Mouse (Mus musculus) forebrain, embryonic 14.5 days (tissue): Measurements from ENCODE around the gene Sema5a. TPM values are rescaled to one million over a fixed set of nuclear protein-coding genes. Genes with fewer than 3 reads are reported as not detected.

ENCODE experiments used
- ATAC-seq: fragments of 200-750 bp; cut with Nextera tagmentation; 2 replicates; pipeline ENCODE4 v1.8.0; 2017; ENCODE audit warnings: mild to moderate bottlenecking, moderate library complexity
- DNase-seq: peaks from one replicate; pipeline ENCODE4 v3.0.0-alpha.2; 2015; ENCODE audit warnings: low spot score
- H3K27ac ChIP-seq: fragments of 300-500 bp; sonication (generic); 2 replicates; pipeline ENCODE4 v1.5.1; 2014; ENCODE audit warnings: low read depth, mild to moderate bottlenecking, control low read depth, low read length, moderate library complexity
- H3K27me3 ChIP-seq: fragments of 300-500 bp; sonication (generic); replicated peaks from 2 replicates; pipeline ENCODE4 v1.6.1; 2014; ENCODE audit warnings: low read length, control low read depth, mixed read lengths; ENCODE audit not compliant: control insufficient read depth, insufficient read depth
- H3K36me3 ChIP-seq: fragments of 300-500 bp; sonication (generic); 2 replicates; pipeline ENCODE4 v1.6.1; 2014; ENCODE audit warnings: low read length, control low read depth; ENCODE audit not compliant: control insufficient read depth, insufficient read depth
- H3K4me1 ChIP-seq: fragments of 300-500 bp; sonication (generic); 2 replicates; pipeline ENCODE4 v1.6.1; 2014; ENCODE audit warnings: antibody characterized with exemption, low read length, control low read depth; ENCODE audit not compliant: control insufficient read depth, insufficient read depth
- H3K4me2 ChIP-seq: fragments of 300-500 bp; sonication (generic); 2 replicates; pipeline ENCODE4 v1.6.1; 2014; ENCODE audit warnings: mild to moderate bottlenecking, control low read depth, low read length
- H3K4me3 ChIP-seq: fragments of 300-500 bp; sonication (generic); 2 replicates; pipeline ENCODE4 v1.5.1; 2014; ENCODE audit warnings: low read depth, low read length, control low read depth
- H3K9ac ChIP-seq: fragments of 300-500 bp; sonication (generic); 2 replicates; pipeline ENCODE4 v1.6.1; 2014; ENCODE audit warnings: mild to moderate bottlenecking, low read length, control low read depth, moderate library complexity
- H3K9me3 ChIP-seq: fragments of 300-500 bp; sonication (generic); replicated peaks from 2 replicates; pipeline ENCODE4 v1.6.1; 2016; ENCODE audit warnings: low read length, control low read depth, mixed read lengths; ENCODE audit not compliant: control insufficient read depth
- whole genome bisulfite sequencing: fragments of 180-500 bp; shearing (Covaris S2); extraction: QIAGEN DNeasy Blood & Tissue Kit; methylation state at CpG from one replicate; pipeline ENCODE4 v1.1.7; 2014; 5-methylcytosine and 5-hydroxymethylcytosine counted together
- polyA plus RNA-seq: library from polyadenylated mRNA; unstranded; fragments of >200 nt; fragmentation: Nextera tagmentation; extraction: Ambion mirVana; gene quantifications from 2 replicates; pipeline ENCODE4 v1.2.1, GENCODE M21; 2014

Gene Sema5a
- polyA plus RNA-seq, 1 experiment from 2014 or later = 10.1 TPM

DNA sequence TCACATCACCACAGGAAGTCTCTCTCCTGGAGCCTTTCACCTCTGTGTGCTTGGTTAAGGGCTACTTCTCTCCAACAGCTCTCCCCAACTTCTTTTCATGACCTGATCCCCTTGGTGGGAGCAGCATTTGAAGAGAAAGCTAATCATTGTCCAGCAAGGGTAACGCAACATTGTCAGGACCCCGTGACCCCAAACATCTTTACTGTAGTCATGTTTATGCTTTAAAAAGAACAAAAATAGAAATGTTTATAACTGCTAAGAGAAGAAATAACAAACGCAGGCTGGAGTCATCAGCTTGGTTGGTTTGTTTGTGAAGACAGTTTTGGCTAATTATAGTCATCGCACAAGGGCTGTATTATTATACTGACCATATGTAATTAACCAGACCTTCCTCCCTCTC, 198.1 kb downstream of the Sema5a start:
- no peaks in the 10 kb centered on the region for H3K9me3 ChIP-seq

DNA sequence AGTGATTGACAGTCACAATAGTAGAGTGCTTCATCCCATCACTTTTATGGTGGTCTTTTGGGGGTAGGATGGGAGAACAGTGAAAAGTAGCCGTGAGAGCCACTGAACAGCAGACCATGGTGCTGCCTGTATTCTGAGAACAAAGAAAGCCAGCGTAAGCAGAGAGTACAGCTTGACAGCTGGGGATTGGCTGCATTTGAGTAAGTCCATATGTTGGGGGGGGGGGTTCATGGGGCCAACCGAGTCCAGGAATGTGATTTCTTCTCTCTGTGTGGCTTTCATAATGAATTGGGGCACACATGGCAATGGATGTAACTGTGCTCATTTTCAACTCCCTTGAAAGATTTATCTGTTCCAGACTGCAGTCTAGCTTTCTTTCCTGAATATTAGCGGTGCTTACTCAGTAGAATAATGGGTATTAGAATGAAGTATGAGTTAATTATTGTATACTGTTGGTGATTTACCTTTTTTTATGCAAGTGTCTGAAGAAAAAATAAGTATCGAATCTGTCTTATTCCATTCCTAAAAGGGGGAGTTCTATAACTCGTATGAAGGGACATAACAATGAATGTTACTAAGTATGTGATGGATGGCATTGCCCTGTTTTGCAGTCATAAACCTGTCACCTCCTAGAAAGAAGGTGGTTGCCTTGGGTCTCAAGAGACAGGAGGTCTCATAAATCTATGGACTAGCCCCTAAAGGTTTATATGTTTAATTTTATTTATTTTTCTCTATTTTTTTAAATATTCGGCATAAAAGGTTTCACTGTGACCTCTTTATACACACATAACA, 203.1 kb downstream of the Sema5a start:
- Histone ChIP-seq H3K27me3 (no peaks in the 10 kb centered on the region), H3K9ac (no peak overlapping the region), H3K27ac (no peak overlapping the region), H3K36me3 (no peaks in the 10 kb centered on the region), H3K4me3 (no peak overlapping the region), H3K4me2 (no peak overlapping the region), H3K9me3 (no peaks in the 10 kb centered on the region), H3K4me1 (no peaks in the 10 kb centered on the region)
- ATAC-seq (peak; percentile 62; the same call in 1 of the 2 replicates), DNase-seq (peak; percentile 35)
- 66% methylated on average over 7 of the region's 7 CpGs for WGBS

More for the DNA sequence above, 198.1 kb downstream of the Sema5a start:
- no peaks in the 10 kb centered on the region for H3K4me1 ChIP-seq
- H3K27me3 ChIP-seq = no peaks in the 10 kb centered on the region
- H3K9ac ChIP-seq = no peak overlapping the region
- 80% methylated on average over 4 of the region's 4 CpGs for WGBS
- H3K4me2 ChIP-seq = no peak overlapping the region
- no peak for ATAC-seq
- no peak for DNase-seq
- no peak overlapping the region for H3K4me3 ChIP-seq
- no peaks in the 10 kb centered on the region for H3K36me3 ChIP-seq
- no peak overlapping the region for H3K27ac ChIP-seq

DNA sequence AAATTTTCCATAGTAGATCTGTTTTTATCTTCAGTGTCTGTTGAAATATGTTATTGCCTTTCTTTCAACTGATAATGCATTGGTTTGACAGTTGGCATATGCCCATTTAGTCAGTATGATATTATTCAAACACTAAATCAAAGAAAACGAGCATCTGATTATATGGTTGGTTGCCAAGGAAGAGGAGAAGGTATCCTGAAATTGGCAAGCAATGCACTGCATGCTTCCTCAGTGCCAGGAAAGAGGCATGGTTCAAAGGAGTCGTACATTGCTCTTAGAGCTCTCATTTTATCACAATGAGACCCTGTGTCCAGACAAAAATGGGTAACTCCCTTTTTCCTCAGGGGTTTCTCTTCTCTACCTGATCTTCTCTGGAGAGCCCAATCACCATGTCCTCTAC, 214.4 kb downstream of the Sema5a start:
- 31% methylated on average over 2 of the region's 2 CpGs for WGBS
- ATAC-seq = peak; percentile 46; the same call in 1 of the 2 replicates
- Histone ChIP-seq H3K36me3 (no peaks in the 10 kb centered on the region), H3K4me1 (peaks cover 5% of the 10 kb centered on the region), H3K4me3 (no peak overlapping the region), H3K27ac (no peak overlapping the region), H3K27me3 (no peaks in the 10 kb centered on the region), H3K4me2 (no peak overlapping the region), H3K9me3 (no peaks in the 10 kb centered on the region), H3K9ac (no peak overlapping the region)
- DNase-seq = peak; percentile 66

DNA sequence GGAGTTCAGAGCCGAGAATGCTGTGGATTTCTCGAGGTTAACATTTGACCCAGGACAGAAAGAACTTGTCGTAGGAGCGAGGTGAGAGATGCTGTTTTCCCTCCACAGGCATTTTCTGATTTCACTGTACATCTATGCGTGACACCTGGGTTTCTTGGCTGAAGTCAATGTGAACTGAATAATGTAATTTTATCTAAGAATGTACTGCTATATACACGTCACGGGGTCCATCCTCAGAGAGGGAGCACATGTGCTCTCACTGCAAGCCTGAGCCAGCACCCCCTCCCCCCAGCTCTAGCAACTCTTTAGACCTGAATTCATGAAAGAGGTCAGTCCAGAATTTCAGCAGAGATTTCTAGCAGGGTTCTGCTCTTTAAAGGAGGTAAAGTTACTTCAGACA, 215.6 kb downstream of the Sema5a start:
- Histone ChIP-seq H3K9me3 (no peaks in the 10 kb centered on the region), H3K4me1 (peaks cover 5% of the 10 kb centered on the region), H3K9ac (no peak overlapping the region), H3K27me3 (no peaks in the 10 kb centered on the region), H3K4me2 (no peak overlapping the region), H3K27ac (no peak overlapping the region), H3K4me3 (no peak overlapping the region), H3K36me3 (no peaks in the 10 kb centered on the region)
- DNase-seq = no peak
- ATAC-seq = no peak
- 93% methylated on average over 7 of the region's 7 CpGs for whole genome bisulfite sequencing

DNA sequence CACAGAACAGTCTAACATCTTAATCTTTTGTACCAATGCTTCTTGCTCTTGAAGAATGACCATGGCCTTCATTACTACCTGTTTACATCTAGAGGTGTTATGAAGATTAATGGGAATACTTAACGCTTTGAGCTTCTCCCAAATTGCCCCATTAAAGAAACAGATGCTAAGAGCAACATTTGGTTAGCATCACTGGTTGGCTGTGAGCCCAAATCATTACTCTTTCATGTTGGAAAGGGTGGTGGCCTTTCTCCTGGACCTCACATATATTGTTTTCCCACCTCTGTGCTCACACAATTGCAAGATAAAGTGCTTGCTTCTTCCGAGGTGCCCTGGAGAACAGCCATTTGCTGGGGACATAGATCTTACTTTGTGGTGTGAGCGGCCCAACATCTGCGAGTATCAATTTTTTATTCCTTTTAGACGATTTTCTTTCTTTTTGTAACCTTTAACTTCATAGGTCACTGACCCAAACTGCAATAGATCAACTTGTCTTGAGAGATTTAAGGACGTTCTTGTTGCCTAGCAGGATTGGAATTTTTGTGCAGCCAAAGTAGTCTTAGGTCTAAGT, 227.0 kb downstream of the Sema5a start:
- Histone ChIP-seq H3K4me2 (no peak overlapping the region), H3K36me3 (no peaks in the 10 kb centered on the region), H3K9ac (no peak overlapping the region), H3K27ac (no peak overlapping the region), H3K4me3 (no peak overlapping the region), H3K9me3 (no peaks in the 10 kb centered on the region), H3K27me3 (no peaks in the 10 kb centered on the region), H3K4me1 (no peaks in the 10 kb centered on the region)
- ATAC-seq = no peak
- DNase-seq = no peak
- 84% methylated on average over 6 of the region's 6 CpGs for WGBS

DNA sequence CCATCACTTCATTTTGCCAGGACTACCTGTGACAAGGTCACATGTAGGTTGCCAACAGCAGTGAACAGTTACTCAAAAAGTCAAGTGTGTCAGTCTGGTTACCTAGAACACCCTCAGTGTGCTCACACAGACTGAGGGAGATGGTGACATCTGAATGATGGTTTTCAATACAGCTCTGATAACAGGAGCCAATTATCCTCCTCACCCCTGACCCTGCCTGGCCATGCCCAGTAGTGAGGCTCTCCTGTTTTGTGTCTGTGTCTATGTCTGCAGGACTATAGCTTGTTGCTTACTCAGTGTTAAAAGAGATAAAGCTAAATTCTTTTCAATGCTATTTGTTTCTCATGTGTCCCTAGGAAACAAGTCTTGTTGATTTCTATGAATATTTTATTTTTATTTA, 236.1 kb downstream of the Sema5a start:
- no peak overlapping the region for H3K9ac ChIP-seq
- no peak overlapping the region for H3K4me2 ChIP-seq
- DNase-seq = no peak
- H3K27ac ChIP-seq = no peak overlapping the region
- H3K27me3 ChIP-seq = no peaks in the 10 kb centered on the region
- H3K4me3 ChIP-seq = no peak overlapping the region
- no peaks in the 10 kb centered on the region for H3K9me3 ChIP-seq
- no peaks in the 10 kb centered on the region for H3K4me1 ChIP-seq
- no peak for ATAC-seq
- H3K36me3 ChIP-seq = no peaks in the 10 kb centered on the region

DNA sequence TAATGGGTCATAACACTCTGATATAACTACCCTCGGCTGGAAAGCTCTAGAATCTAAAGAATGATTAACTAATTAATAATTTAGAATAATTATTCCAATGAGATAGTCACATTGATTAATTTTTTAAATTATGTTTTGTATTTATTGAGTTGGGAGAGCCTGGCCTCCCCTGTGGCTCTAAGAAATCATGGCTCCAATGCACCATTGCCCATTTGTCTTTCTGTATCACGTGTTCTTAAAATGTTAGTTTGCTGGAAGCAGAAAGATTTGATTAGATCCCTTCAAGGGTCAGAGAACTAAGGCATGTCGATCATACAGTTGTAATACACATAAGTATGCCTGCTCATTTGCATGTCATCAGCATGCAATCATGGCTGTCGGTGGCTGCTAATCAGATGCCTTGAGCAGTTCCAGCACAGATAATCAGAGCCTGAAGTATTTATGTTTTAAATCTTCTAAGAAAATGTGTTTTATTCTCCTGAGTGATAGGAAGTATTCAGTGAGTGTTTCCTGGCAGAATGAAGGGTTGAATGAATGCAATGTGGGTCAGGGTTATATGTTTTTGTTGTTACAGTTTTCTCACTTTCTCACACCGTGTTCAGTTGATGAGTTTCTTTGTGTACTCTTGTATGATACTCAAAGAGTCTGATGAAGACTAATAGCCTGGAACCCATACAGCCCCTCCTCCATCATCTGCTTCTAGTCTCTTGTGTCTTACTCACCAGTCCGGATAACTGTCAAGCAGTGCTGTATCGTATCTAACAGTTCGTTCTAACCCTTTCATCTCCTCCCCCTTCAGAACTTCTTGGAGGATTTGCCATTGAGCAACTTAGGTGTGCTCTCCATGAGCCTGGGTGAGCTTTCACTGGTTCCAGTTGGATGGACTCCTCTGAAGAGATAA, 240.7 kb downstream of the Sema5a start:
- 72% methylated on average over 8 of the region's 8 CpGs for WGBS
- Histone ChIP-seq H3K9me3 (no peaks in the 10 kb centered on the region), H3K9ac (no peak overlapping the region), H3K4me2 (no peak overlapping the region), H3K27ac (no peak overlapping the region), H3K27me3 (no peaks in the 10 kb centered on the region), H3K36me3 (no peaks in the 10 kb centered on the region), H3K4me1 (no peaks in the 10 kb centered on the region), H3K4me3 (no peak overlapping the region)
- DNase-seq (peak; percentile 37), ATAC-seq (peak; percentile 69; the same call in 1 of the 2 replicates)

DNA sequence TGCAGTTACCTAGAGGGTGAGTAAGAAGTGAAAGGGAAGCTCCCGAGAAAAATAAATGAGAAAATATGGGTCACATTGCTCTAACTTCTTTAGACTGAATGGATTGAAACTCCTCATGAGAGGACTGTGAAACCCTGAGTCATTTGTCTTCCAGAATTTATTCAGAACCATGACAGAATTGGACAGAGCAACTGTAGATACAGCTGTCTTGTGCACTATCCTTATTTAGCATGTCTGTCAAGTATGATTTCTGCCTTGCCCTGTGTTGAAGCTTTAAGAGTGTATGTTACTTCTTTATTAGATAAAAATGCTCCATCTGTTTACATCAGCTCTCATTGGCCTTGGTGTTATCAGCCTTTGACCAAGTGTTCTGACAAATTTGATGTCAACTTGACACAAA, 243.4 kb downstream of the Sema5a start:
- no peaks in the 10 kb centered on the region for H3K27me3 ChIP-seq
- 85% methylated on average over 1 of the region's 1 CpGs for WGBS
- no peak for ATAC-seq
- H3K4me3 ChIP-seq = no peak overlapping the region
- no peak overlapping the region for H3K4me2 ChIP-seq
- no peaks in the 10 kb centered on the region for H3K9me3 ChIP-seq
- H3K36me3 ChIP-seq = no peaks in the 10 kb centered on the region
- no peak overlapping the region for H3K9ac ChIP-seq
- no peak overlapping the region for H3K27ac ChIP-seq
- H3K4me1 ChIP-seq = no peaks in the 10 kb centered on the region
- no peak for DNase-seq
